Mouse (Mus musculus): Measurements from ENCODE around the gene Gli2. TPM values are rescaled to one million over a fixed set of nuclear protein-coding genes. Genes with fewer than 3 reads are reported as not detected.

Gene Gli2
- total and polyA plus RNA-seq, 3 experiments = 1.5 to 11.3 TPM; not detected in 1

DNA sequence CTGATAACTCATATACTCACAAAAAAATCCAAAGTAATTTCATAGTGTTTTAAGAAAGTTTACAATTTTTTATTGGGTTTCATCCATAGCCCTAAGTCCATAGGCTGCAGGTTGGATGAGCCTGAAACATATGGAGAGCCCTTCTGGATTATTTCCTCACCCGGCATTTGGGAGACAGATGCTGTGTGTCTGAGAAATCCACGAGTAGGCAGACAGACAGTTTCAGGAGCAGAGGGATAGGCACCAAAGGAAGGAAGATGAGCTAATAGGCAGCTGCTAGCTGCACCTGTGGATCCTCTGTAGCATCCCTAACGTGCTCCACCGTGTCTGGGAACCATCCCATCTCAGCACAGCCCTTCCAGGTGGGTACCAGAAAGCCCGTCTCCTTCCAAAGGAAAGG, 251.3 kb downstream of the Gli2 start:
- Histone ChIP-seq H3K4me1 (ENCODE audit: control insufficient read depth in 1 of 2, insufficient read depth in 2 of 2, low read length in 2 of 2) (no peaks in the 10 kb centered on the region), H3K27ac (ENCODE audit: control insufficient read depth, low read depth, low read length) (no peak overlapping the region), H3K9me3 (replicated peaks; ENCODE audit: insufficient read depth, low read length) (no peaks in the 10 kb centered on the region), H3K27me3 (ENCODE audit: control insufficient read depth in 1 of 2, insufficient read depth in 2 of 2, low read length in 2 of 2) (no peaks in the 10 kb centered on the region), H3K4me3 (ENCODE audit: control insufficient read depth in 1 of 2, insufficient read depth in 1 of 2, low read depth in 2 of 2, low read length in 2 of 2) (no peak overlapping the region), H3K79me2 (ENCODE audit: control insufficient read depth, insufficient read depth, low read length, poor library complexity) (no peaks in the 10 kb centered on the region), H3K9ac (ENCODE audit: control insufficient read depth, low read depth, low read length, poor library complexity, severe bottlenecking) (no peak overlapping the region), H3K36me3 (ENCODE audit: control insufficient read depth in 1 of 2, insufficient read depth in 2 of 2, low read length in 2 of 2) (no peaks in the 10 kb centered on the region)
- TF ChIP-seq POLR2A (IDR thresholded peaks at IDR 0.05; ENCODE audit: control insufficient read depth in 1 of 2, insufficient read depth in 1 of 2, low read depth in 1 of 2, low read length in 2 of 2, poor library complexity in 1 of 2) (no peak), NRF1 (IDR thresholded peaks at IDR 0.05; ENCODE audit: insufficient read depth, low read depth, low read length, poor library complexity, severe bottlenecking) (no peak)
- DNase-seq (ENCODE audit: low read depth, low spot score) = no peak

DNA sequence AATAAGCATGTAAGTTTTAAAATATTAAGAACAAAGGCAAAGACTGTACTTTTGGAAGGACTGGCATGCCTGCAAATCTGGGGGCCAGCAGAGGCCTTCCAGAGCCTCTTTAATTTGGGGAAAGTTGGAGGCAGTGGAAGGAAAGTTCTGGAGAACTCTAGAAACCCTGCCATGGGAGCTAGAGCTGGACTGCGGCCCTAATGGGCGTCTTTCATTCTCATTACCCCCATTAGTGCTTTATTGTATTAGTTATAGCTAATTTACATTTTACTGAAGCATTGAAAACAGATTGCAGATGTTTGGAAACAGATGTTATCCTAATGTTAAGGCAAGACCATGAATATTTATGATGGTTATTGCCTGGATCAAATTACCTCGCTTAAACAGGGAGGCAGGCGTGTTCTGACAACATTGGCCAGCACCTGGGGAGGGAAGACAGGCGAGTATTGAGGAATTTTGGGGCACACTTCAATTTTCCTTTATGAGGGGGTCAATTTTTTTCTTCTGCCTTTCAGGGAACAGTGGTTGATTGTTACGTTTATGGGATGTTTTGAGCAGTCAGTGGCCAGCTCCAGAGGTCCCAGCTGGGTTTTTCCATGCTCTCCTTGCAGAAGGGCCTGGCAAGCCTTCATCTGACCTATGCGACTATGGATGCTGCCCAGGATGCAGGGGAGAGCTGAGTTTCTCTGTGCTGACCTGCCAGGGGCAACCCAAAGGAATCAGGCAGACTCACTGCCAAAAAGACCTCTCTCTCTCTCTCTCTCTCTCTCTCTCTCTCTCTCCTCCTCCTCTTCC, 253.9 kb downstream of the Gli2 start:
- DNase-seq (ENCODE audit: low read depth, low spot score) = no peak
- H3K9me3 ChIP-seq (replicated peaks; ENCODE audit: insufficient read depth, low read length) = no peaks in the 10 kb centered on the region; the same call in 1 of the 2 replicates
- H3K4me3 ChIP-seq (ENCODE audit: control insufficient read depth in 1 of 2, insufficient read depth in 1 of 2, low read depth in 2 of 2, low read length in 2 of 2) = no peak overlapping the region
- H3K9ac ChIP-seq (ENCODE audit: control insufficient read depth, low read depth, low read length, poor library complexity, severe bottlenecking) = no peak overlapping the region
- H3K4me1 ChIP-seq (ENCODE audit: control insufficient read depth in 1 of 2, insufficient read depth in 2 of 2, low read length in 2 of 2) = no peaks in the 10 kb centered on the region
- no peak overlapping the region for H3K27ac ChIP-seq (ENCODE audit: control insufficient read depth, low read depth, low read length)
- H3K36me3 ChIP-seq (ENCODE audit: control insufficient read depth in 1 of 2, insufficient read depth in 2 of 2, low read length in 2 of 2) = no peaks in the 10 kb centered on the region
- H3K79me2 ChIP-seq (ENCODE audit: control insufficient read depth, insufficient read depth, low read length, poor library complexity) = no peaks in the 10 kb centered on the region
- H3K27me3 ChIP-seq (ENCODE audit: control insufficient read depth in 1 of 2, insufficient read depth in 2 of 2, low read length in 2 of 2) = no peaks in the 10 kb centered on the region
- no peak for TF ChIP-seq MXI1 (IDR thresholded peaks at IDR 0.05; ENCODE audit: low read depth, low read length)
- no peak for TF ChIP-seq BHLHE40 (IDR thresholded peaks at IDR 0.05; ENCODE audit: borderline replicate concordance, low read depth, low read length)
- no peak for TF ChIP-seq GABPA (IDR thresholded peaks at IDR 0.05; ENCODE audit: low read depth, low read length)
- TF ChIP-seq MAX (IDR thresholded peaks at IDR 0.05; ENCODE audit: low read length) = no peak
- no peak for TF ChIP-seq JUND (IDR thresholded peaks at IDR 0.05; ENCODE audit: low read depth, low read length)
- TF ChIP-seq NRF1 (IDR thresholded peaks at IDR 0.05; ENCODE audit: insufficient read depth, low read depth, low read length, poor library complexity, severe bottlenecking) = no peak
- TF ChIP-seq MAZ (IDR thresholded peaks at IDR 0.05; ENCODE audit: low read depth, low read length) = no peak
- no peak for TF ChIP-seq KAT2A (conservative IDR thresholded peaks at IDR 0.05; ENCODE audit: low read depth, low read length)
- no peak for TF ChIP-seq SIN3A (IDR thresholded peaks at IDR 0.05; ENCODE audit: low read length)
- TF ChIP-seq MYB (IDR thresholded peaks at IDR 0.05; ENCODE audit: low read depth, low read length) = no peak
- no peak for TF ChIP-seq E2F4 (IDR thresholded peaks at IDR 0.05; ENCODE audit: borderline replicate concordance, low read depth, low read length)

DNA sequence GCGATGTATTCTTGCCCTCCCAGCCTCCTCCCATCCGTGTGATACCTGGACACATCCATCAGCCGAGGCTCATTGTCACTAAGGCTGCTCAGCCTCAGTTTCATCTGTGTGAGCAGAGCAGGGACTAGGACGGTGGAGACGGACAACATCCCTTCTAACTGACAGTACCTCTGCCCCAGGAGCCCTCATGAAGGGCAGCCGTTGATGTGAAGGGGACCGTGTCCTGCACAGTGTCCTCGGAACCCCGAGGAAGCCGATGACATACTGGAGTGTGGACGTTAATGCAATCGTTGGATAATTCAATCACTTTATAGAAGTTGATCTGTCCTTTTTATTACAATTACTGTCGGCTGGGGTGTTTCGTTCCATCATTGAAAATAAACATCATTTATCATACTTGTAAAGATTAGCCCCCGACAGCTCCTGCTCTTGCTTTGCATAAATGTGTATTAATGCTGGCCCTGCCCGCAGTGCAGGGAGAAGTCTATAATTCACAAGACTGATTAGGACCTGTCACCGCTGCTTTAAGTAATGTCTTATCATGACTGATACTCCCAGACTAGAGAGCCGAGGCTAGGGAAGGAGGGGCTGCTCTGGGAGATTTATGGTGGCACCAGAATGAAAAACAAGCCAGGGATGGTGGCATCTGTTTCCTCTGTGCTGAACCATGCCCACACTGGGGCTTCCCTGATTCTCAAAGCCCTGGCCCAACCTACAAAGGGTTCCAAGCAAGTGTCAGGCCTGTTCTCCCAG, 257.8 kb downstream of the Gli2 start:
- TF ChIP-seq CTCF (IDR thresholded peaks at IDR 0.05 in 2 of 3, conservative IDR thresholded peaks at IDR 0.05 in 1 of 3; ENCODE audit: control insufficient read depth in 1 of 3, insufficient read depth in 1 of 3, low read depth in 2 of 3, low read length in 3 of 3, poor library complexity in 1 of 3, severe bottlenecking in 1 of 3) (no peak), MXI1 (IDR thresholded peaks at IDR 0.05; ENCODE audit: low read depth, low read length) (no peak), USF1 (IDR thresholded peaks at IDR 0.05; ENCODE audit: low read depth, low read length) (no peak), POLR2A (IDR thresholded peaks at IDR 0.05; ENCODE audit: control insufficient read depth in 1 of 2, insufficient read depth in 1 of 2, low read depth in 1 of 2, low read length in 2 of 2, poor library complexity in 1 of 2) (no peak), NELFE (IDR thresholded peaks at IDR 0.05; ENCODE audit: low read depth, low read length) (no peak), ZKSCAN1 (IDR thresholded peaks at IDR 0.05; ENCODE audit: low read depth, low read length) (no peak), POLR2AphosphoS5 (IDR thresholded peaks at IDR 0.05; ENCODE audit: borderline replicate concordance, low read depth, low read length) (no peak), POLR2AphosphoS2 (IDR thresholded peaks at IDR 0.05; ENCODE audit: low read length) (no peak), CHD2 (IDR thresholded peaks at IDR 0.05; ENCODE audit: low read length) (no peak), HCFC1 (IDR thresholded peaks at IDR 0.05; ENCODE audit: low read depth, low read length) (no peak), ZC3H11A (IDR thresholded peaks at IDR 0.05; ENCODE audit: low read depth, low read length) (no peak)
- H3K36me3 ChIP-seq (ENCODE audit: control insufficient read depth in 1 of 2, insufficient read depth in 2 of 2, low read length in 2 of 2) = no peaks in the 10 kb centered on the region
- no peak for DNase-seq (ENCODE audit: low read depth, low spot score)
- no peak overlapping the region for H3K9ac ChIP-seq (ENCODE audit: control insufficient read depth, low read depth, low read length, poor library complexity, severe bottlenecking)
- no peak overlapping the region for H3K27ac ChIP-seq (ENCODE audit: control insufficient read depth, low read depth, low read length)
- H3K79me2 ChIP-seq (ENCODE audit: control insufficient read depth, insufficient read depth, low read length, poor library complexity) = no peaks in the 10 kb centered on the region
- H3K4me3 ChIP-seq (ENCODE audit: control insufficient read depth in 1 of 2, insufficient read depth in 1 of 2, low read depth in 2 of 2, low read length in 2 of 2) = no peak overlapping the region
- H3K27me3 ChIP-seq (ENCODE audit: control insufficient read depth in 1 of 2, insufficient read depth in 2 of 2, low read length in 2 of 2) = no peaks in the 10 kb centered on the region
- no peaks in the 10 kb centered on the region; the same call in 1 of the 2 replicates for H3K9me3 ChIP-seq (replicated peaks; ENCODE audit: insufficient read depth, low read length)
- no peaks in the 10 kb centered on the region for H3K4me1 ChIP-seq (ENCODE audit: control insufficient read depth in 1 of 2, insufficient read depth in 2 of 2, low read length in 2 of 2)

Data from MEL (cell line).